Mouse (Mus musculus): ENCODE data around the gene Snd1.

- no peak for TF ChIP-seq CTCF (IDR thresholded peaks at IDR 0.05; ENCODE audit: low read depth, low read length)
- no peak for TF ChIP-seq GATA1 (IDR thresholded peaks at IDR 0.05; ENCODE audit: borderline replicate concordance, low read length)
- TF ChIP-seq TAL1 (conservative IDR thresholded peaks at IDR 0.05; ENCODE audit: low read depth, low read length), result no peak
- TF ChIP-seq POLR2AphosphoS5 (IDR thresholded peaks at IDR 0.05; ENCODE audit: insufficient replicate concordance, low read depth, low read length), result no peak
- TF ChIP-seq GATA2 (IDR thresholded peaks at IDR 0.05; ENCODE audit: borderline replicate concordance, low read depth, low read length), result no peak
Measured at GRCm38 (mm10) chr6:28705384-28706107, 230.6 kb downstream of the Snd1 start.

All from G1E (cell line).